Mouse (Mus musculus) C2C12 (cell line): ENCODE results near the gene D930020B18Rik. TPM values are rescaled to one million over a fixed set of nuclear protein-coding genes. Genes with fewer than 3 reads are reported as not detected.

ENCODE experiments used
- H3K27me3 ChIP-seq: one replicate; pipeline ENCODE4 v1.6.1; 2011; ENCODE audit not compliant: control insufficient read depth, insufficient read depth, insufficient read length
- H3K36me3 ChIP-seq: one replicate; pipeline ENCODE4 v1.6.1; 2011; ENCODE audit not compliant: control insufficient read depth, insufficient read depth
- H3K4me3 ChIP-seq: one replicate; pipeline ENCODE4 v1.5.1; 2011; ENCODE audit warnings: mild to moderate bottlenecking, control low read depth; ENCODE audit not compliant: poor library complexity, insufficient read depth, severe bottlenecking
- H3K79me2 ChIP-seq: one replicate; pipeline ENCODE4 v1.6.1; 2011; ENCODE audit not compliant: control insufficient read depth, insufficient read depth
- H3K79me3 ChIP-seq: one replicate; pipeline ENCODE4 v1.6.1; 2011; ENCODE audit warnings: low read depth, control low read depth
- H3ac ChIP-seq: one replicate; pipeline ENCODE3; 2011; ENCODE audit warnings: low read depth; ENCODE audit not compliant: control insufficient read depth, insufficient read length
- CEBPB ChIP-seq: IDR thresholded peaks from one replicate; pipeline ENCODE4 v1.6.1; 2011; ENCODE audit warnings: low read depth, mild to moderate bottlenecking, control low read depth, moderate library complexity
- CTCF ChIP-seq: IDR thresholded peaks from one replicate; pipeline ENCODE4 v1.5.1; 2011; ENCODE audit not compliant: control insufficient read depth, insufficient read depth, insufficient read length
- FOSL1 ChIP-seq: IDR thresholded peaks from one replicate; pipeline ENCODE4 v1.8.0; 2011; ENCODE audit warnings: mild to moderate bottlenecking, low read length; ENCODE audit not compliant: poor library complexity, insufficient read depth, severe bottlenecking
- MAX ChIP-seq: IDR thresholded peaks from one replicate; pipeline ENCODE4 v1.6.1; 2011; ENCODE audit warnings: mild to moderate bottlenecking, control low read depth
- MYOD1 ChIP-seq: IDR thresholded peaks from one replicate; pipeline ENCODE4 v1.6.1; 2011; ENCODE audit warnings: low read depth; ENCODE audit not compliant: control insufficient read depth, insufficient read length
- MYOG ChIP-seq: IDR thresholded peaks from one replicate; pipeline ENCODE4 v1.6.1; 2011; ENCODE audit not compliant: control insufficient read depth, insufficient read length; ENCODE audit errors: extremely low read depth
- USF1 ChIP-seq: IDR thresholded peaks from one replicate; pipeline ENCODE4 v1.6.1; 2011; ENCODE audit warnings: low read depth, mild to moderate bottlenecking, control low read depth, moderate library complexity
- polyA plus RNA-seq: library from polyadenylated mRNA; unstranded; fragments of >200 nt; fragmentation: generic; extraction: Trizol; gene quantifications from one replicate; pipeline ENCODE4 v1.2.1, GENCODE M21; 2012; ENCODE audit warnings: missing spikeins

D930020B18Rik gene
- polyA plus RNA-seq, 1 experiment: not detected

GRCm38 (mm10) chr10:121718896-121719585, 77.7 kb downstream of the D930020B18Rik start:
- Histone ChIP-seq H3K79me3 (no peaks in the 10 kb centered on the region), H3K27me3 (no peaks in the 10 kb centered on the region), H3ac (no peak overlapping the region), H3K4me3 (no peak overlapping the region), H3K36me3 (no peaks in the 10 kb centered on the region), H3K79me2 (no peaks in the 10 kb centered on the region)
- no peak for TF ChIP-seq MAX
- no peak for TF ChIP-seq USF1
- no peak for TF ChIP-seq FOSL1
- TF ChIP-seq CTCF: no peak
- TF ChIP-seq MYOG: no peak
- no peak for TF ChIP-seq MYOD1
- TF ChIP-seq CEBPB: no peak

DNA sequence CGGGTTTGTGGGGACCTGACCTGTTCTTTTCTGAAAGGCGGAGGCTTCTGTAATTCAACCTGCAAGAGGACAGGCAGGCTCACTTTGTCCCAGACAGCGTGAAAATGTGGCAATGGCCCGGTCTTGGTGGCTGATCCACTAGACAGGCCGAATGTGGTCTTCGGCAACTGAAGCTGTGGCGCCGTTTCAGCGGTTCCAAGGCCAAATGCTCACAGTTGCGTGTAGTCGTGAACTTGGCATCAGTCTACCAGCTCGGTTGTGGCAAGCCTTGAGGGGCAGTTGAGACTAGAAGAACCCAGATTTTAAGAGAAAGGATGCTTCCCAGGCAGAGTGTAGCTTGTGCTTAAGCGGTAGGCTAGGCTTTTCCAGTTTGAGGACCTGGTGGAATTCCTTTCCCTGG, 79.3 kb downstream of the D930020B18Rik start:
- Histone ChIP-seq H3ac (no peak overlapping the region), H3K27me3 (no peaks in the 10 kb centered on the region), H3K4me3 (no peak overlapping the region), H3K36me3 (no peaks in the 10 kb centered on the region), H3K79me2 (no peaks in the 10 kb centered on the region), H3K79me3 (no peaks in the 10 kb centered on the region)
- TF ChIP-seq MYOD1: no peak
- TF ChIP-seq MYOG: no peak
- TF ChIP-seq USF1: no peak
- TF ChIP-seq CEBPB: no peak
- no peak for TF ChIP-seq CTCF
- no peak for TF ChIP-seq MAX
- no peak for TF ChIP-seq FOSL1

DNA sequence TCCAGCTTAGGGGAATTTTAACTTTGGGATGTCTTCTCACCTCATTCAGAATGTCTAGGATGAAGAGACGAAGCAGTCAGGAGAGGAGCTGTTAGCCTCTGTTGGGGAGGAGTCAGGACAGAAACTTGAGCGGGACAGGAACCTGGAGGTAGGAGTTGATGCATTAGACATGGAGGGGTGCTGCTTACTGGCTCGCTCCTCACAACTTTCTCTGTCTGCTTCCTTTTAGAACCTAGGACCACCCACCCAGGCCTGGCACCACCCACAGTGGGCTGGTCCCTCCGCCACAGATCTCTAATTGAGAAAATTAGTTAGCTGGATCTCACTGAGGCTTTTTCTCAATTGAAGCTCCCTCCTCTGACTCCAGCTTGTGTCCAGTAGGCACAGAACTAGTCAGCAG, 85.1 kb downstream of the D930020B18Rik start:
- Histone ChIP-seq H3K4me3 (no peak overlapping the region), H3K27me3 (no peaks in the 10 kb centered on the region), H3K36me3 (no peaks in the 10 kb centered on the region), H3K79me3 (no peaks in the 10 kb centered on the region), H3K79me2 (no peaks in the 10 kb centered on the region), H3ac (no peak overlapping the region)
- TF ChIP-seq CEBPB (no peak), FOSL1 (no peak), MYOD1 (no peak), MAX (no peak), USF1 (no peak), CTCF (no peak), MYOG (no peak)

DNA sequence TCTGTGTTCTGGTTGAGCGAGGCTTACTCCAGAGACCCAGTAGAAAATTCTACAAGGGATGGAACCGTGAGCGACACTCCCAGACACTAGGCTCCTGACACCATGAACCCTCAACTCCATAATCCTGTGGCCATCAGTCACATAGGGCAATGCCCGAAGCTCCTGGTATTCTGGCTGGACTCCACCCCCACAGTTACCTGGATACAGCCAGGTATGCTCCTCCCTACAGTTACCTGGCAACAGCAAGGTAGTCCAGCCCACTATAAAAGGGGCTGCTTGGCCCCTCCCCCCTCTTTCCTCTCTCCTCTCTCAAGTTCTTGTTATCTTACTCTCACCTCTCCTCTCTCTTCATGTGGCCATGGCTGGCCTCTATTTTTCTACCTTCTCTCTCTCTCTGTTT, 85.8 kb downstream of the D930020B18Rik start:
- H3K79me3 ChIP-seq: no peaks in the 10 kb centered on the region
- no peaks in the 10 kb centered on the region for H3K79me2 ChIP-seq
- no peaks in the 10 kb centered on the region for H3K27me3 ChIP-seq
- H3K36me3 ChIP-seq: no peaks in the 10 kb centered on the region
- no peak for TF ChIP-seq MYOG
- TF ChIP-seq MYOD1: no peak
- no peak for TF ChIP-seq MAX
- TF ChIP-seq CTCF: no peak
- no peak for TF ChIP-seq USF1
- no peak for TF ChIP-seq FOSL1
- no peak for TF ChIP-seq CEBPB
- no peak overlapping the region for H3K4me3 ChIP-seq
- no peak overlapping the region for H3ac ChIP-seq

- Histone ChIP-seq H3K79me3 (no peaks in the 10 kb centered on the region), H3ac (no peak overlapping the region), H3K79me2 (no peaks in the 10 kb centered on the region), H3K27me3 (no peaks in the 10 kb centered on the region), H3K36me3 (no peaks in the 10 kb centered on the region), H3K4me3 (no peak overlapping the region)
- TF ChIP-seq MYOG (no peak), MYOD1 (no peak), CEBPB (no peak), USF1 (no peak), CTCF (no peak), FOSL1 (no peak), MAX (no peak)
These were observed 86.8 kb downstream of the D930020B18Rik start for GRCm38 (mm10) chr10:121728226-121728625.

DNA sequence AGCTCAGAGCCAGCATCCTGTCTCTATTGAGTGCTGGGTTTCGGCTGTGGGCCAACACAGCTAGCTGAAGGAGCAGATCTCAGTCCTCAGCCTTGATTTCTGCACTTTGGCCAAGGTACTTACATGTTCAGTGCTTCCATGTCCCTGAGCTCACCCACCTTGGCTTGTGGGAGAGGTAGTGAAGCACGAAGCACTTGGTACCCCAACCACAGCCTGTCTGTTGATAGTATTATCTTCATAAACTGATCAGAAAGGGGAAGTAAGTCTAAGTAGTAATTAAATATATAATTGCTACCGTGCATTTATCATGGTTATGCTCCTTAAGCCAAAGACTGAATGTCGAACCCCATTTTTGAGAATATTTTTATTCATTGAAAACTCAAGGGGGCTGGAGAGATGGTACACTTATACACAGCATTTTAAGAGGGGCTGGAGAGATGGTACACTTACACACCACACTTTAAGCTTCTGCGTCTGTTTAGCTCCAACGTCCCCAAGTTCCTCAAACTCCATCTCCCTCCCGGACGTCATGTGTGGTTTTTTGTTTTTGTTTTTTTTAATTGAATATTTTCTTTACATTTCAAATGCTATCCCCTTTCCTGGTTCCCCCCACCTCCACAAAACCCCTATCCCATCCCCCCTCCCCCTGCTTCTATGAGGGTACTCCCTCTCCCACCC, 89.8 kb downstream of the D930020B18Rik start:
- Histone ChIP-seq H3K27me3 (peaks cover 3% of the 10 kb centered on the region), H3K79me2 (no peaks in the 10 kb centered on the region), H3K36me3 (no peaks in the 10 kb centered on the region), H3ac (no peak overlapping the region), H3K79me3 (no peaks in the 10 kb centered on the region), H3K4me3 (no peak overlapping the region)
- TF ChIP-seq CEBPB (no peak), CTCF (no peak), USF1 (no peak), MYOG (no peak), MAX (no peak), MYOD1 (no peak), FOSL1 (no peak)
